Mouse (Mus musculus) frontal cortex, adult (tissue): ENCODE data around the gene Cd247.

Source experiments
- ATAC-seq: cut with Nextera tagmentation; 2 replicates; pipeline ENCODE4 v1.9.2; 2017; ENCODE audit warnings: mild to moderate bottlenecking, moderate library complexity, mixed read lengths; ENCODE audit not compliant: low TSS enrichment

Gene Cd247

GRCm38 (mm10) chr1:165775518-165776294 lies 12.8 kb upstream of the Cd247 start:
- ATAC-seq = peak; percentile 75

- peak; percentile 36; the same call in 1 of the 2 replicates for ATAC-seq
Observed at GRCm38 (mm10) chr1:165779954-165780585, 8.4 kb upstream of the Cd247 start.

GRCm38 (mm10) chr1:165780586-165781111 lies 7.8 kb upstream of the Cd247 start:
- peak; percentile 41 for ATAC-seq

- ATAC-seq = no peak
Observed at GRCm38 (mm10) chr1:165781426-165781825, 7.1 kb upstream of the Cd247 start.

GRCm38 (mm10) chr1:165781911-165782310 lies 6.6 kb upstream of the Cd247 start:
- ATAC-seq = no peak

GRCm38 (mm10) chr1:165786296-165786695 lies 2.2 kb upstream of the Cd247 start:
- no peak for ATAC-seq

- ATAC-seq = no peak
Observed at GRCm38 (mm10) chr1:165789066-165789660, 682 bp downstream of the Cd247 start.

GRCm38 (mm10) chr1:165789963-165790362 lies 1.5 kb downstream of the Cd247 start:
- no peak for ATAC-seq

GRCm38 (mm10) chr1:165790461-165791210 lies 2.2 kb downstream of the Cd247 start:
- ATAC-seq = no peak

GRCm38 (mm10) chr1:165791411-165791810 lies 2.9 kb downstream of the Cd247 start:
- no peak for ATAC-seq

GRCm38 (mm10) chr1:165801709-165802310 lies 13.3 kb downstream of the Cd247 start:
- ATAC-seq = no peak

- no peak for ATAC-seq
Observed at GRCm38 (mm10) chr1:165803107-165803506, 14.6 kb downstream of the Cd247 start.

GRCm38 (mm10) chr1:165804133-165804532 lies 15.7 kb downstream of the Cd247 start:
- no peak for ATAC-seq

- no peak for ATAC-seq
Observed at GRCm38 (mm10) chr1:165810633-165811032, 22.2 kb downstream of the Cd247 start.

- no peak for ATAC-seq
Observed at GRCm38 (mm10) chr1:165811170-165811569, 22.7 kb downstream of the Cd247 start.

GRCm38 (mm10) chr1:165812775-165813174 lies 24.3 kb downstream of the Cd247 start:
- no peak for ATAC-seq

- ATAC-seq = no peak
Observed at GRCm38 (mm10) chr1:165814116-165814515, 25.6 kb downstream of the Cd247 start.

GRCm38 (mm10) chr1:165814521-165815278 lies 26.2 kb downstream of the Cd247 start:
- 0 out of 2 replicates have a peak, but pooled peaks have one; percentile 23 for ATAC-seq

GRCm38 (mm10) chr1:165816391-165816790 lies 27.9 kb downstream of the Cd247 start:
- ATAC-seq = no peak

GRCm38 (mm10) chr1:165817264-165817663 lies 28.8 kb downstream of the Cd247 start:
- ATAC-seq = no peak
